Mouse (Mus musculus) c-Kit-positive CD71-negative TER-119-negative erythroid progenitor cells, embryonic 14.5 days (primary cell): ENCODE measurements around the gene Dctd.
"Not testable (repeated sequence)": the region's sequence is repeated elsewhere in the genome, so short reads cannot be mapped to it uniquely, and the experiment has no call there.

Experiments
- DNase-seq: peaks from one replicate; pipeline ENCODE4 v3.0.0-alpha.2; 2013; ENCODE audit warnings: low read depth

Dctd gene

DNA sequence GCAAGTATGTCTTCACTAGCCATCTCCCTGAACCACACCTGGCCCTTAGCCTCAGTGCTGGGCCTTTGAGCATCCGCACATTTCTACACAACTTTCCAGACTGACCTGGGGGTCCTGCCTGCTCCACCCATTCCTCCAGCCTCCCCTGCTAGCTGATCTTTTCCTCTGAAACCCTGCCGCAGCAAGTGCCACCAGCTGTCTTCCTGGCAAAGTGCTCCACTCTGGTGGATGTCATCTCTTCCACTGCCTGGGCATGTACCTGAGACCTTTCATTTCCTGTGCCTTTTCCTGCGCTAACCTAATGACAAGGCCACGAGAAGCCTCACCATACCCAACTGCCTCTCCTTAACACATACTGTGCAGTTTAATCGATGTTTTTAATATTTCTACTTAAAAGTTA, 46.9 kb downstream of the Dctd start:
- no peak for DNase-seq

- DNase-seq, result no peak
Measured at GRCm38 (mm10) chr8:48146449-48146848, 47.6 kb downstream of the Dctd start.

DNA sequence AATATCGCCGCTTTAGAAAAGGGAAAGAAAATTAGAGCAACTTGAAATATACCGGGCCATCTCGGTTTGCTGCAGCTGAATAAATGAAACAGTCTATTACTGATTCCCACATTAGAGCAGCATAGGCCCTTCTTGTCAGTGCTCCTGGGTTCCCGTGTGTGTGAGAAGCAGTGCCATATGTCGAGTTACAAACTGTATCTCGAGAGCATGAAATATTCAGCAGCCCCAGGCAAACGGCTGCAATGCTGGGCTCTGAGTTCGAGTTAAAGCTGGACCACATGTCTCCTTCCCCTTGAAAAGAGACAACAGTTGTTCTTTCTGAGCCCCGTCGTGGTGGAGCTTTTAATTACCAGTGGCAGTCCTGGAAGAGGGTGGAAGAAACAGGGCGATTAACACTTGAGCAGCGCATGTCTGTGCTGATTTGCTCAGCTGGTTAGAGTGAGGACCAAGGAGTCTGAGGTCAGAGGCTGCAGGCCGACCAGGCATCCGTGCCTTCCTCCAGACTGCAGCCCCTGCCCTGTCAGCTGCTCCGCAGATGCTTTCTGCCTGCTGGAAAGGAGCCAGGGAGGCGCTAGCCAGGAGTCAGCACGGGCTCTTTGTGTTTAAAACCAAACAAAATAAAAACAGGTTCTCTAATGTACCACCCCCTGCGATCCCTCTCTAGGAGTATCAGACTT, 53.3 kb downstream of the Dctd start:
- no peak for DNase-seq

GRCm38 (mm10) chr8:48153360-48154121, 54.6 kb downstream of the Dctd start:
- DNase-seq, result no peak

- DNase-seq, result no peak
Measured at GRCm38 (mm10) chr8:48157718-48158117, 58.8 kb downstream of the Dctd start.

DNA sequence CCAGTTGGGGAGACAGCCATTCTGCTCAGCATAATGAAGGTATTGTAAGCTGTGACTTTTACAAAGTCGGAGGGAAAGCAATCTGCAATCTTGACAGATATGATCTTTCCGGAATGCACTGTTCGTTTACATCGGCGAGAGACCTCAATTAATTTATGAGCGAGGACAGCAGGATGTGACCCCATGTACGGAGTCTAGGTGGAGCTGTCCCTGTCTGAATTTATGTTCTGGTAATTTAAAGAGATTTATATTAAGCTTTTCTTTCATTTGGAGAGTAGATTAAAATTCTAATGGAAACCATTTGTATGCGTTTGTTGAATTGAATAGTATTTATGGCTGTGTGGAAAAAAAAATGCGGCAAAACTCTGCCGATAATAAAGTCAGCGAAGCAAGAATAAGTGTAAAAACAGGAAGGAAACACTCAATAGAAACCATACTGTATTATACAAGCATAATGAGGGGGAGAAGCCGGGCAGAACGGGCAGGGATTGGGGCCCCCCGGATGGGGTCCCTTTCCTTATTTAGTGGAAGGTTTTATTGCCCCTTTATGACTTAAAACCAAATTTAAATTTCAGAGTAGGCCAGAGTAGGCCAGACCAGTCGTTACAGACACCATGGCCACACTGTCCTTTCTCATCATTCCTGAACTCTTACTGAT, 59.8 kb downstream of the Dctd start:
- DNase-seq, result peak; percentile 3

DNA sequence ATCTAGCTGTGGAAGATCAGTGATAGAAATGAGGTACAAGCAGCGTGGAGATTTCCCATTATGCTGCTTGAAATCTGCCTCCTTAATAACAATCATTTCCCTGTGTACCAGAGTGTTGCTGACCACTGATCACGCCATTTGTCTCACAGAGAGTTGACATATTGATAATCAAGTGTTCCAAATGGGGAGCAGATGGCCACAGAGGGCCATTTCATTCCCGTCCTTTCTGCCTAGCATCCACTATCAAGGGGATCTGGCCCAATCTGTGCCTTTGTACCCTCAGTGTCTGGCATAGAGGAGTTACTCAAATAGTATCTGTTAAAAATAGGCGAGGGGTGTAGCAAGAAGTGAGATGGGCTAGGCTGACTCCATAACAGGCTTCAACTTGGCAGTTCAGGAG, 78.5 kb downstream of the Dctd start:
- DNase-seq, result no peak

DNA sequence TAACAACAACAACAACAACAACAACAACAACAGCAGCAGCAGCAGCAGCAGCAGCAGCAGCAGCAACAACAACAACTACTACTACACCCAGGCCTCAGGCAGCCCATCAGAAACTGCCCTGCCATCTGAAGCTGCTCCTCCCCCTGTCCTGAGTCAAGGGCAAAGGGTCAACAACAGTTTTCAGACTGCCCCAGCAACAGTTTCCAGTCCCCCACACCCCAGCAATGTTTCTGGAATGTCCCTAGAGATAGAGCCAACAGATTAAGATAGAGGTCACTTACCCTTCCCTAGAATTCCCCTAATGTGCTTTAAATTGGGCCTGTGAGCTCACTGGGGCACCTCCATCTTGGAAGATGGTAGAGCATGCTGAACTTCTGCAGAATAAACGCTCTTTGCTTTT, 79.0 kb downstream of the Dctd start:
- DNase-seq, result no peak

DNA sequence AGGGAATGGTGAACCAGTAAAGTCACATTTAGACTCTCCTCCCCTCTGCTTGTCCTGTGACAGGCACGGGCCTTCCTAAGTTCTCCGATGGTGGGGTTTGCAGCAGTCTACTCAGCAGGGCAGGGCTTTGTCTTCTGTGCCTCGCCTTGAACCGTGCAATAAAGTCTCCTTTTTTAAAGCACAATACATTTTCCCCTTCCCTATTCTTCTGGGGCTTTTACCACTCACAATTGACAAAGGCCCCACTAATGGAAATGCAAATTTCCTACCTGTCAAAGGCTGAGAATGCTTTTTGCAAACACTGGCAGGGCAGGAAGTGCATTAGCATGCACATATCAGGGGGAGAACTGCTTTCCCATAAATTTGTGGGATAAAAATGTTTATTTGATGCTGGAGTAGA, 80.1 kb downstream of the Dctd start:
- no peak for DNase-seq

DNA sequence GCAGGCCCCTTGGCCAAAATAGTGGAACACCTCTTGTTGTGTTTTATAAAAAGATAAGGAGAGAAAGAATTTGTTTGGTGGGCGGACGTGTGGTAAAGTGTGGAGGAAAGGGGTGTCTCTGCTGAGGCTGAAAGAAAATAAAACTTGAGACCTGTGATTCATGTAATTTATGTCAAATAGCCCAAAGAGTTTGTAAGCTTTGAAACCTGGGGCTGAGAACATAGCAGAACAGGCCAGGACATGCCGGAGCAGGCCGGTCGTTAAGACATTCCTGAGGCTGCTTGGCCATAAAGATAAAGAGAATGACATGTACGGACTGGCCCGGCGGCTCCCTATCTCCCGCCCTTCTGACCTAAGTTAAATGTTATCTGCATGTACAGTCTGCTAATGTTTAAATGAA, 81.3 kb downstream of the Dctd start:
- not testable (repeated sequence) for DNase-seq

- no peak for DNase-seq
Measured at GRCm38 (mm10) chr8:48181000-48181399, 82.1 kb downstream of the Dctd start.

- DNase-seq, result no peak
Measured at GRCm38 (mm10) chr8:48183758-48184157, 84.9 kb downstream of the Dctd start.

DNA sequence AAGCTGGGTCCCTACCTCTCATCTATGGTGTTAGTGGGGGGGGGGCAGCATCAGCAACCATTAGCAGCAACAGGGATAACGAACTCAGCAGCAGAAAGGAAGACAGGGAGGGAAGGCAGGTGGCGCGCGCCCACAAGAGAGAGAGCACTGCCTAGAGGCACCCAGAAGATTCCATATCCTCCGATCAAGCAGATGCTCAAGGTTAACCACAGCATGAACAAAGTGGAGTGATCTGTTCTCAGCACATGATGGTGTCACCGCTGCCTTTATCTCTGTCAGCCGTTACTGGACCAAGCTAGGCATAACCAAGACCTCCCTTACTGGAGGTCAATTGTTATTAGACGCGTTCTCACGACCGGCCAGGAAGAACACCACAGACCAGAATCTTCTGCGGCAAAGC, 89.7 kb downstream of the Dctd start:
- no peak for DNase-seq

- DNase-seq, result no peak
Measured at GRCm38 (mm10) chr8:48195971-48196370, 97.1 kb downstream of the Dctd start.

DNA sequence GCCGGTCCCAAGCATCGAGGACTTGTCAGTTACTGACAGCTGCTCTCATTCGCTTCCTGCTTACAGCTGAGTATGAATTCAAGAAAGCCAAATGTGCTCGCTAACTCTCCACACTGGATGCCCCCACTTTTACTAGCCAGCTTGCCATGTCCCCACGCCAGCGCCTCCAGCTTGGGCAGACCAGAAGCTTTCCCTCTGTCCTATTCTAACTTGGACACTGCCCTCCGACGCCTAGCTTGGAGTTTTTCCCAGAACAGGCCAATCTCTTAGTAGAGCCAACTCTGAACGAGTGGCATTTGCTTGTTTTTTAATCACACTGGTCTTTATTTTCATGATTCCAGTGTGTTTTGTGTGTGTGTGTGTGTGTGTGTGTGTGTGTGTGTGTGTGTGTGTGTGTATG, 100.3 kb downstream of the Dctd start:
- DNase-seq, result no peak

- no peak for DNase-seq
Measured at GRCm38 (mm10) chr8:48202632-48203031, 103.7 kb downstream of the Dctd start.
